Mouse (Mus musculus) limb, embryonic 11.5 days (tissue): ENCODE data around the gene St3gal2. TPM values are rescaled to one million over a fixed set of nuclear protein-coding genes. Genes with fewer than 3 reads are reported as not detected.

Experiments used
- ATAC-seq: fragments of 200-750 bp; cut with Nextera tagmentation; 2 replicates; pipeline ENCODE4 v1.8.0; 2017; ENCODE audit warnings: low read depth; ENCODE audit not compliant: insufficient number of reproducible peaks, low FRiP score, low TSS enrichment
- DNase-seq: peaks from one replicate; pipeline ENCODE4 v3.0.0-alpha.2; 2015; ENCODE audit warnings: low spot score
- H3K27ac ChIP-seq: fragments of 300-500 bp; sonication (generic); replicated peaks from 2 replicates; pipeline ENCODE4 v1.5.1; 2014; ENCODE audit warnings: low read depth, mild to moderate bottlenecking, low read length
- H3K27me3 ChIP-seq: fragments of 300-500 bp; sonication (generic); 2 replicates; pipeline ENCODE4 v1.6.1; 2014; ENCODE audit warnings: mild to moderate bottlenecking, low read length, mixed read lengths; ENCODE audit not compliant: control insufficient read depth, insufficient read depth
- H3K36me3 ChIP-seq: fragments of 300-500 bp; sonication (generic); 2 replicates; pipeline ENCODE4 v1.6.1; 2014; ENCODE audit warnings: mild to moderate bottlenecking, low read length, moderate library complexity, mixed read lengths; ENCODE audit not compliant: control insufficient read depth, insufficient read depth
- H3K4me1 ChIP-seq: fragments of 300-500 bp; sonication (generic); 2 replicates; pipeline ENCODE4 v1.6.1; 2014; ENCODE audit warnings: low read length, mixed read lengths; ENCODE audit not compliant: control insufficient read depth, insufficient read depth
- H3K4me2 ChIP-seq: fragments of 300-500 bp; sonication (generic); 2 replicates; pipeline ENCODE4 v1.6.1; 2014; ENCODE audit warnings: low read depth, mild to moderate bottlenecking, moderate library complexity; ENCODE audit not compliant: severe bottlenecking
- H3K4me3 ChIP-seq: fragments of 300-500 bp; sonication (generic); 2 replicates; pipeline ENCODE4 v1.5.1; 2014; ENCODE audit warnings: low read depth, low read length
- H3K9ac ChIP-seq: fragments of 300-500 bp; sonication (generic); 2 replicates; pipeline ENCODE4 v1.6.1; 2014; ENCODE audit warnings: mild to moderate bottlenecking, low read length
- H3K9me3 ChIP-seq: fragments of 300-500 bp; sonication (generic); 2 replicates; pipeline ENCODE4 v1.6.1; 2016; ENCODE audit warnings: low read length; ENCODE audit not compliant: control insufficient read depth
- WGBS: fragments of 180-500 bp; shearing (Covaris S2); extraction: QIAGEN DNeasy Blood & Tissue Kit; methylation state at CpG from one replicate; pipeline ENCODE4 v1.1.7; 2014; 5-methylcytosine and 5-hydroxymethylcytosine counted together
- polyA plus RNA-seq: library from polyadenylated mRNA; unstranded; fragments of >200 nt; fragmentation: Nextera tagmentation; extraction: Ambion mirVana; gene quantifications from 2 replicates; pipeline ENCODE4 v1.2.1, GENCODE M21; 2014

Gene St3gal2
- polyA plus RNA-seq, 1 experiment from 2014 or later = 19.5 TPM

DNA sequence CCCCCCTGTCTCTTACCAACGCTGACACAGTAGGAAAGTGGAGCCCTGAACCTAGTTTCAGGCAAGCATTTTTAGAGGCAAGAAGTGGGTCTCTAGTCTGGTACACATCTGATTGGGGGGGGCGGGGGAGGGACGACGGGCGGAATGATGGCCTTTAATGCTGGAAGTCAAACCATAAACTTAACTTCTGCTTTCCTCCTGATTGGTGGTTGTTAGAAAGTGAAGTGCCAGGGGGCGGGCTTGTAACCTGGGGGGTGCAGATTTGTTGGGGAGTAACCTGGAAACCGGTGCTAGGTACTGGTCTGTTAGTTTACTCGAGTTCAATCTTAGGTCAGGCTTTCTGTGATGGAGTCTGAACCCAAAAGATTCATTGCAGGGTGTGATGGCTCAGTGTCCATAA, 1.3 kb upstream of the St3gal2 start:
- Histone ChIP-seq H3K36me3 (no peaks in the 10 kb centered on the region), H3K27me3 (no peaks in the 10 kb centered on the region), H3K4me3 (no peak overlapping the region), H3K27ac (no peak overlapping the region), H3K9me3 (no peaks in the 10 kb centered on the region), H3K4me1 (peaks cover 18% of the 10 kb centered on the region), H3K4me2 (no peak overlapping the region), H3K9ac (no peak overlapping the region)
- no peak for ATAC-seq
- no peak for DNase-seq
- 47% methylated on average over 8 of the region's 8 CpGs for WGBS

DNA sequence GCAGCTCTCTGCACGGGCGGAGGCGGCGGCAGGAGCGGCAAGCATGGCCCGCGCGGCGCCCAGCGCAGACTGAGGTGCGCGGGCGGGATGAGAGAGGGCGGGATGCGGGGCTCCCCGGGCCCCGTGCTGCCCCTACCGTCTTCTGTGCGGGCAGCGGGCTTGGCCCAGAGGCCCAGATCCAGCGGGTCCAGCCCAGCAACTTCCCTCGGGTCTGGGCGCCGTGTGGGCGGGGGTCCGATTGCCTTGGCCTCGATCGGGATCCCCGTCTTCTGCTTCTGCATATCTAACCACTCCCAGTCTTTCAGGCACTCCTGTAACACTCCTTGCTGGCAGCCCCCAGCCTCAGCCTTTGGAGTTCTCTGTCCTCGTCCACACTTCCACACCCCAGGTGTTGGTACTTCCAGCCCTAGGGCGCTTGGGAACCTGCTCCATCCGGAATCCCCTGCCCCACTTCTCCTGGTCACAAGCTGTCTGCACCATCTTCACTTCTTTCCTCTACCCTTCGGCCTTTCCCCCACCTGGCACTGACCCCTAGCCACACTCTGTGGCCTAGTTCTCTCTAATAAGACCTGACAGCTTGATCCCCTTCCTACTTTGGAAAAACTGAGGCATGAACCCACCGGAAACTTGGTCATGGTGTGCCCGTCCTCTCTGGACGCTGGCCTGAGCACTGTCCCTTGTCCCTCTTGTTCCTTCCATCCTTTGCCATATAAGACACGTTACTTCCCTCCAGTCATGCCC, 480 bp downstream of the St3gal2 start:
- DNase-seq = no peak

DNA sequence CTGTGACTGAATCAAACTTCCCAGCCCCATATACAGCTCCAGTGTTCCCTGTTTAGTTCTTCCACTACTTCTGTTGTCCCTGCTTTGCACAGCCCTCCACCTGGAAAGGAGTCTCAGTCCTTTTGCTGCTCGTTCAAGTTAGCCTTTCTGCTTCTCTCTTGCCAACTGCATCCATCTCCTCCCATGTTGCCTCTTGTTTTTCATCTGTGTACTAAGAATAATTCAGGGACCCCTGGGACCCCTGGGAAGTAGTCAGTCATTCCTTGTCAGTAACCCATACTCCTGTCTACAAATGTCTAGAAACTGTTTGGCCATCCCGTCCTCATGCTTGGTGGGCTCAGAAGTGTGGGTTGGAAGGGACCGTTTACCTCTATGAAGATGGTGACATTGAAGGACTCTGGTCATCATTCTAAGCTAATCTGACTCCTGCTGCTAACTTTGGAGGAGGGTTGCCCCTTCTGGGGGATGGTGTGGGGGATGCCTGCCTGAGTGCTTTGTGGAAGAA, 1.1 kb downstream of the St3gal2 start:
- Histone ChIP-seq H3K36me3 (no peaks in the 10 kb centered on the region), H3K27ac (peak overlapping the region; percentile 81), H3K9me3 (no peaks in the 10 kb centered on the region), H3K27me3 (no peaks in the 10 kb centered on the region), H3K4me3 (peak overlapping the region; percentile 65), H3K4me2 (peak overlapping the region; percentile 90), H3K4me1 (peaks cover 18% of the 10 kb centered on the region), H3K9ac (peak overlapping the region; percentile 93)
- 9% methylated on average over 3 of the region's 3 CpGs for WGBS
- DNase-seq (peak; percentile 35), ATAC-seq (no peak)

More for the DNA sequence above, 480 bp downstream of the St3gal2 start:
- WGBS = 1% methylated on average over 19 of the region's 37 CpGs
- ATAC-seq = peak; percentile 48
- H3K9ac ChIP-seq = peak overlapping the region; percentile 93
- peak overlapping the region; percentile 65 for H3K4me3 ChIP-seq
- H3K27me3 ChIP-seq = no peaks in the 10 kb centered on the region
- H3K9me3 ChIP-seq = no peaks in the 10 kb centered on the region
- no peaks in the 10 kb centered on the region for H3K36me3 ChIP-seq
- peaks cover 18% of the 10 kb centered on the region for H3K4me1 ChIP-seq
- peak overlapping the region; percentile 81 for H3K27ac ChIP-seq
- peak overlapping the region; percentile 90 for H3K4me2 ChIP-seq

DNA sequence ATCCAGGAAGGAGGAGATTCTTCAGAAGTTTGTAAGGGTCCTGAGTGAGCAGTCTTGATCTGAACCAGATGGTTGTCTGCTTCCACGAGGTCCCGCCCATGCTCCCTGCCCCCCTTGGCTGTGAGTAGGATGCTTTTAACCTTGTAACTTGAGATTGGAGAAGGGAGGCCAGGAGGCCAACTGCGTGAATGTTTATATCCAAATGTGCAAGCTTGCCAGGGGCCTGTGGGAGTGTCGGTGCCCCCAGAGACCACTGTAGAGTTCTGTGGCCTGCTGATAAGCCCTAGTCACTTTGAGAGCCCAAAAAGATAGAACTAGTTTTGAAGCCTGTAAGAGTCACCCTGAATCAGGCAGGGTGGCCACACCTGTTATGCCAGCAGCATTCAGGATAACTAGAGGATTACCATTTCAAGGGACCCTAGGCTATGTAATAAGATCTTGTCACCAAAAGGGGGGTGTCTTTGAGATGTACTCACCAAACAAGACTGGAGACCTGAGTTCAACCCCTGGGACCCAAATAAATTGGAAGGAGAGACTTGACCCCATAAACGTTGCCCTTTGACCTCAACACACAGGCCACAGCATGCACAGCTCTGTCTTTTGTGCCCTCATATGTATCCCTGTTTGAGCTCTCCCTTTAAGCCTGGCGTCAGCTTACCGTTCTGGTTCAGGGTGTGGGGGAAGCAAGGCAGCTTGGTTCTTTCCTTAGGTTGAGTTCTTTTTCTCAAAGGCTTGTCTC, 1.9 kb downstream of the St3gal2 start:
- Histone ChIP-seq H3K27ac (peak overlapping the region; percentile 81), H3K4me1 (peaks cover 22% of the 10 kb centered on the region), H3K27me3 (no peaks in the 10 kb centered on the region), H3K36me3 (no peaks in the 10 kb centered on the region), H3K4me2 (peak overlapping the region; percentile 90), H3K9ac (peak overlapping the region; percentile 93; the same call in 1 of the 2 replicates), H3K4me3 (peak overlapping the region; percentile 65), H3K9me3 (no peaks in the 10 kb centered on the region)
- ATAC-seq (no peak), DNase-seq (peak; percentile 84)
- 6% methylated on average over 7 of the region's 7 CpGs for WGBS

DNA sequence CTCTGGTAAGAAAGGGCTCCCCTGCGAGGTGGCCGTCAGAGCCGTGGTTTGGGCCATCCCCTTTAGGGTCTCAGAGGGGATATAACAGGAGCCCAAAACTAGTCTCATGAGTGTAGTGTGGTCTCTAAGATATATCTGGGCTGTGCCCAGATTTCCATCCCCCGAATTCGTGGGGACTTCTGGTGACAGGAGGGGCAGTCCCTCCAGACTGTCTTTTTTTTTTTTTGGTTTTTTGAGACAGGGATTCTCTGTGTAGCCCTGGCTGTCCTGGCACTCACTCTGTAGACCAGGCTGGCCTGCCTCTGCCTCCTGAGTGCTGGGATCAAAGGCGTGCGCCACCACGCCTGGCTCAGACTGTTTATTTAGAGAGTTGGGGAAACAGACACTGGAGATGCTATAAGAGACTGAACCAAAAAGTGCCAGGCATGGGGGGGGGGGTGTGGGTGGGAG, 6.0 kb downstream of the St3gal2 start:
- no peaks in the 10 kb centered on the region for H3K27me3 ChIP-seq
- H3K9me3 ChIP-seq = no peaks in the 10 kb centered on the region
- WGBS = 71% methylated on average over 8 of the region's 8 CpGs
- no peak overlapping the region for H3K4me2 ChIP-seq
- no peak overlapping the region for H3K9ac ChIP-seq
- no peak overlapping the region for H3K27ac ChIP-seq
- H3K4me3 ChIP-seq = no peak overlapping the region
- no peaks in the 10 kb centered on the region for H3K36me3 ChIP-seq
- DNase-seq (no peak), ATAC-seq (no peak)
- H3K4me1 ChIP-seq = peaks cover 20% of the 10 kb centered on the region

DNA sequence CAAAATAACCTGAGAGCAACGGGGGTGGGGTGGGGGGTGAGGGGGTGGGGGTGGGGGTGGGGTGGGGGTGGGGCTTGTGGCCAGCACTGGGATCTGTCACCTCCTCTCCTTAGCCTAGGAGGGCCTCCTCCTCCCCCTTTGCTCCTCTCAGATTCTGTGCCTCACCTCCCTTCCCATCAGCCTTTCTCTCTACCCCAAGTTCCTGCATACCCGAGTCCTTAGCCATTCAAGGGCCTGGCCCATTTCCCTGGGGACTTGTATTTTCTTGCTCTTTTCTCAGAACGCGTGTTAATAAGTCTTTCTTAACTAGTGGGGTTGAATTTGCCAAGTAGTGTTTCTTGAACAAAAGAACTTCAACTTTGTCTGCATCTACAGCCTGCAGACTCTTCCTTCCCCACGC, 7.0 kb downstream of the St3gal2 start:
- H3K4me2 ChIP-seq = no peak overlapping the region
- H3K4me3 ChIP-seq = no peak overlapping the region
- DNase-seq (no peak), ATAC-seq (no peak)
- H3K27ac ChIP-seq = no peak overlapping the region
- no peaks in the 10 kb centered on the region for H3K27me3 ChIP-seq
- WGBS = 47% methylated on average over 5 of the region's 5 CpGs
- H3K4me1 ChIP-seq = peaks cover 13% of the 10 kb centered on the region; the same call in 1 of the 2 replicates
- no peak overlapping the region for H3K9ac ChIP-seq
- H3K36me3 ChIP-seq = no peaks in the 10 kb centered on the region
- H3K9me3 ChIP-seq = no peaks in the 10 kb centered on the region

DNA sequence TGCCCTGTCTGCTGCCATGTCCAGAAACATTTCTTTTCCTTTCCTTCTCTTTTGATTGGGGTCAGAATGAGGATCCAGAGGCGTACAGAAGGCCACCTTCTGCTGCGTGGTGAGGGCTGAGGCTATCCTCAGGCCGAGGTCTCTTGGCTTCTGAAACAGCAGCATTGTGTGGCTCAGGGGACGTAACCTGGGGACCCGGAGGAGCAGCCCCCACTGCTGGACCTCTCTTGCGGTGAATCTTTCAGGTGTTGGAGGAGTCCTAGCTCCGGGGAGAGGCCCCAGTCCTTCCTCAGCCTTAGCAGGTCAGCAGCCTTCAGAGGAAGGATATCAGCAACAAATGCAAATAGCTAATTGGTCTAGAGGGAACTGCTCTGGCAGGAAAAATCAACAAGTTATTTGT, 8.7 kb downstream of the St3gal2 start:
- Histone ChIP-seq H3K9me3 (no peaks in the 10 kb centered on the region), H3K27ac (no peak overlapping the region), H3K36me3 (no peaks in the 10 kb centered on the region), H3K4me1 (0 out of 2 replicates have a peak, but pooled peaks cover 7% of the 10 kb centered on the region), H3K9ac (no peak overlapping the region), H3K4me3 (no peak overlapping the region), H3K4me2 (no peak overlapping the region), H3K27me3 (no peaks in the 10 kb centered on the region)
- no peak for ATAC-seq
- 84% methylated on average over 7 of the region's 7 CpGs for WGBS
- DNase-seq = no peak

DNA sequence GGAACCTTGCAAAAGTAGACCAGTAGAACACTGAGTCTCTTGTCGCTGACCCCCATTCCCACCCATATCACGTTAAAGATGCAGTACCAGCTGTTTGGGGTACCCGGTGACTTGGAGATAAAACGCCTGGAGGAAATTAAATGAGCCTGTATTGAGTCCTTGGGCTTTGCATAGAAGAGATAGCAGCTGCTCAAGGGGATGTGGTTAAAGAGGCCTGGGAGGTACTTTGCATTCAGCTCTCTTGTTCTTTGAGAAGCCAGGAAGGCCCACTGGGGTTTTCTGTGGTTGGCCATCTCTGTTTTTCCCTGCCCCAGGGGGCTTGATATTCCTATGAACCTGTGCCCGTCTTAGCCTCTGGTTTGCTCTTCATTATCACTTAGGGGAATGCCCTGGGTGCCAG, 9.3 kb downstream of the St3gal2 start:
- no peaks in the 10 kb centered on the region for H3K27me3 ChIP-seq
- no peak overlapping the region for H3K9ac ChIP-seq
- H3K27ac ChIP-seq = no peak overlapping the region
- H3K36me3 ChIP-seq = no peaks in the 10 kb centered on the region
- 71% methylated on average over 5 of the region's 5 CpGs for WGBS
- H3K9me3 ChIP-seq = no peaks in the 10 kb centered on the region
- H3K4me1 ChIP-seq = 0 out of 2 replicates have a peak, but pooled peaks cover 7% of the 10 kb centered on the region
- H3K4me3 ChIP-seq = no peak overlapping the region
- ATAC-seq (no peak), DNase-seq (no peak)
- no peak overlapping the region for H3K4me2 ChIP-seq
